11 mouse cellular contexts compared by ENCODE assay signal in the genomic region with DNA sequence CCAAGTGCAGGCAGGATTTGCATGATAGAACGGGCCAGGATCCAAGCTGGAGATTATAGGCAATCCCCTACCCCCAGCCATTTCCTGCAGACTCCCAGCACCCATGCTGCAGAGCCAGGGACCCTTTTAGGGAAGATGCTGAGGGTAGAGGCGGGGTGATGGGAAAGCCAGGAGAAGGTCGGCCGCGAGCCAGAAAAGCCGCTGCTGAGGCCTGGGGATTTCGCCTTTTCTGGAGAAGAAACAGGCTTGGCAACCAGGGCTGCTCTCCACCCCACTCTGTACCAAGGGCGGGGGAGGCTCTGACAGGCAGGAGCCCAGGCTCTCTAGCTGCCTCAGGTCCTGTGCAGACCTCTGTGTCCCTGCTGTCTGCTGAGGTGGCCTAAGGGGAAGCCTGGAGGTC. TPM values are rescaled to one million over a fixed set of nuclear protein-coding genes. Genes with fewer than 3 reads are reported as not detected.
A peak's percentile ranks its signal among the peaks of the same experiment; 100 is the strongest.
DNase-seq lines count a peak whose midpoint lies in the region; ATAC-seq and TF ChIP-seq lines count a peak whose summit lies in the region.
"Had no signal": no experiment of that assay in that cellular context is flagged by ENCODE, and none has a peak within 500 bp of the region (broad histone marks: within the 10 kb centered on the region; RNA-seq: fewer than 3 reads in every experiment).

No protein-coding gene starts in this region.

- H3K4me3 ChIP-seq in heart, embryonic 14.5 days (ENCODE audit: control insufficient read depth in 1 of 2, insufficient read depth in 1 of 2, low read depth in 1 of 2, low read length in 2 of 2), result no peak overlapping the region
- H3K4me3 ChIP-seq in lung, postnatal 0 days (ENCODE audit: low read depth, low read length), result no peak overlapping the region
- no peak overlapping the region for H3K4me3 ChIP-seq in lung, adult 2 months (replicated peaks; ENCODE audit: extremely low read depth, low read depth, low read length)
- no peak overlapping the region for H3K4me3 ChIP-seq in intestine, embryonic 14.5 days (ENCODE audit: low read depth, low read length)
- peak overlapping the region; percentile 12; the same call in 1 of the 2 replicates for H3K4me3 ChIP-seq in olfactory bulb, adult 2 months (ENCODE audit: insufficient read depth, low read depth, low read length)
- H3K4me3 ChIP-seq: hindbrain, embryonic 10.5 days; neural tube, embryonic 15.5 days had no signal

- H3K27ac ChIP-seq in heart, embryonic 14.5 days (replicated peaks in 1 of 2; ENCODE audit: control insufficient read depth in 1 of 2, insufficient read depth in 1 of 2, low read depth in 2 of 2, low read length in 2 of 2), result peak overlapping the region; percentile 39 to 94; a peak in 3 of 4 replicates
- peak overlapping the region; percentile 71 for H3K27ac ChIP-seq in lung, postnatal 0 days (ENCODE audit: low read length)
- H3K27ac ChIP-seq in intestine, embryonic 14.5 days (ENCODE audit: low read depth), result peak overlapping the region; percentile 91
- peak overlapping the region; percentile 100 for H3K27ac ChIP-seq in olfactory bulb, adult 2 months (ENCODE audit: insufficient read depth, low read depth, low read length)
- H3K27ac ChIP-seq: neural tube, embryonic 15.5 days had no signal

- no peak for TF ChIP-seq CTCF in lung, postnatal 0 days (IDR thresholded peaks at IDR 0.05)
- TF ChIP-seq CTCF in lung, adult 2 months (IDR thresholded peaks at IDR 0.05; ENCODE audit: insufficient read depth, low read length), result no peak
- TF ChIP-seq CTCF in olfactory bulb, adult 2 months (IDR thresholded peaks at IDR 0.05; ENCODE audit: insufficient read depth, low read depth, low read length), result no peak

- 80% methylated on average over 8 of the region's 8 CpGs for WGBS in heart, embryonic 14.5 days
- WGBS in lung, postnatal 0 days, result 78% methylated on average over 8 of the region's 8 CpGs
- WGBS in lung, adult 2 months, result 66% methylated on average over 8 of the region's 8 CpGs
- 43% methylated on average over 8 of the region's 8 CpGs for WGBS in intestine, embryonic 14.5 days
- WGBS in olfactory bulb, adult 2 months, result 29% methylated on average over 8 of the region's 8 CpGs

- no peaks in the 10 kb centered on the region for H3K27me3 ChIP-seq in heart, embryonic 14.5 days (ENCODE audit: control insufficient read depth, insufficient read depth, low read length)
- H3K27me3 ChIP-seq in lung, postnatal 0 days (replicated peaks; ENCODE audit: insufficient read depth, low read length), result no peaks in the 10 kb centered on the region
- no peaks in the 10 kb centered on the region for H3K27me3 ChIP-seq in intestine, embryonic 14.5 days (replicated peaks; ENCODE audit: control insufficient read depth, insufficient read depth, low read length)
- H3K27me3 ChIP-seq: neural tube, embryonic 15.5 days had no signal

- no peak for DNase-seq in heart, postnatal 25 days (ENCODE audit: low spot score)
- no peak for DNase-seq in lung, postnatal 0 days (ENCODE audit: low spot score)
- DNase-seq in lung, adult 2 months, result no peak
- no peak for DNase-seq in intestine, embryonic 14.5 days (ENCODE audit: low spot score)
- DNase-seq in urinary bladder, postnatal 10 days (ENCODE audit: low spot score), result no peak
- no peak for DNase-seq in urinary bladder, adult 18-20 months (ENCODE audit: low spot score in 2 of 2)
- DNase-seq: liver, postnatal 0 days had no signal

- no peak overlapping the region for H3K4me2 ChIP-seq in heart, embryonic 14.5 days (ENCODE audit: low read length)
- no peak overlapping the region for H3K4me2 ChIP-seq in lung, postnatal 0 days (replicated peaks; ENCODE audit: low read depth, low read length)
- H3K4me2 ChIP-seq in intestine, embryonic 14.5 days (ENCODE audit: low read length), result peak overlapping the region; percentile 15; the same call in 1 of the 2 replicates
- H3K4me2 ChIP-seq: neural tube, embryonic 15.5 days had no signal

- peaks cover 30 to 48% of the 10 kb centered on the region in 2 experiments for H3K4me1 ChIP-seq in heart, embryonic 14.5 days (ENCODE audit: control insufficient read depth in 2 of 2, insufficient read depth in 2 of 2, low read length in 2 of 2)
- peaks cover 14% of the 10 kb centered on the region for H3K4me1 ChIP-seq in lung, postnatal 0 days (ENCODE audit: insufficient read depth, low read depth, low read length)
- peaks cover 8% of the 10 kb centered on the region for H3K4me1 ChIP-seq in lung, adult 2 months (ENCODE audit: control insufficient read depth, insufficient read depth, low read length)
- peaks cover 33% of the 10 kb centered on the region for H3K4me1 ChIP-seq in intestine, embryonic 14.5 days (replicated peaks; ENCODE audit: control insufficient read depth, insufficient read depth, low read length)
- peaks cover 76% of the 10 kb centered on the region for H3K4me1 ChIP-seq in olfactory bulb, adult 2 months (ENCODE audit: control insufficient read depth, insufficient read depth, low read length)

- peak overlapping the region; percentile 64 for H3K9ac ChIP-seq in heart, embryonic 14.5 days (ENCODE audit: low read length)
- H3K9ac ChIP-seq in lung, postnatal 0 days (replicated peaks; ENCODE audit: low read depth), result no peak overlapping the region
- no peak overlapping the region for H3K9ac ChIP-seq in intestine, embryonic 14.5 days (ENCODE audit: low read length)
- H3K9ac ChIP-seq: liver, postnatal 0 days; neural tube, embryonic 15.5 days had no signal

- intact Hi-C loops in heart, postnatal 25 days (cut with DNase I), result no loop called here

- no peak for TF ChIP-seq POLR2A in lung, adult 2 months (IDR thresholded peaks at IDR 0.05; ENCODE audit: borderline replicate concordance, extremely low read depth, low read depth, low read length)
- TF ChIP-seq POLR2A in olfactory bulb, adult 2 months (IDR thresholded peaks at IDR 0.05; ENCODE audit: insufficient read depth, low read depth, low read length), result no peak

- H3K36me3 ChIP-seq in heart, embryonic 14.5 days (ENCODE audit: control insufficient read depth, insufficient read depth, low read length), result peaks cover 17% of the 10 kb centered on the region
- no peaks in the 10 kb centered on the region for H3K36me3 ChIP-seq in lung, postnatal 0 days (ENCODE audit: insufficient read depth, low read length)
- peaks cover 18% of the 10 kb centered on the region; the same call in 1 of the 2 replicates for H3K36me3 ChIP-seq in intestine, embryonic 14.5 days (ENCODE audit: control insufficient read depth, insufficient read depth, low read length)

- H3K9me3 ChIP-seq in heart, embryonic 14.5 days (ENCODE audit: control insufficient read depth, low read length), result no peaks in the 10 kb centered on the region
- H3K9me3 ChIP-seq in lung, postnatal 0 days (ENCODE audit: low read length), result no peaks in the 10 kb centered on the region
- H3K9me3 ChIP-seq in intestine, embryonic 14.5 days (ENCODE audit: control insufficient read depth, low read length), result no peaks in the 10 kb centered on the region
- H3K9me3 ChIP-seq: hindbrain, embryonic 10.5 days; neural tube, embryonic 15.5 days had no signal

- TF ChIP-seq EP300 in lung, postnatal 0 days (IDR thresholded peaks at IDR 0.05), result no peak

- ATAC-seq in heart, embryonic 14.5 days (ENCODE audit: insufficient number of reproducible peaks, insufficient read depth, low FRiP score, low read depth), result no peak
- ATAC-seq in lung, postnatal 0 days, result no peak
- no peak for ATAC-seq in intestine, embryonic 14.5 days (replicated peaks; ENCODE audit: low FRiP score, low TSS enrichment, low read depth)
- ATAC-seq: liver, postnatal 0 days had no signal

RNA-seq across cellular contexts. Expression of a gene that starts 3.4 kb away (rescaled TPM):
- 3.1 and 5.5 TPM in 2 replicates for polyA plus RNA-seq in heart, embryonic 14.5 days (2014; fragmentation: Nextera tagmentation; extraction: Ambion mirVana)
- total RNA-seq in heart, postnatal 25 days (2021), result 1 to 10 TPM; 4.4 to 5.7 TPM
- 4.3 and 4.5 TPM in 2 replicates for polyA plus RNA-seq in lung, postnatal 0 days (2015; fragmentation: Nextera tagmentation; extraction: Ambion mirVana)
- 21.6 and 24.3 TPM in 2 replicates for polyA plus RNA-seq in lung, adult 2 months (2012; rRNA removed)
- polyA plus RNA-seq in intestine, embryonic 14.5 days (2014; fragmentation: Nextera tagmentation; extraction: Ambion mirVana), result 9.9 and 13.1 TPM in 2 replicates
- polyA plus RNA-seq in olfactory bulb, adult 2 months (2012; ENCODE audit: insufficient read depth, insufficient read length, low replicate concordance, missing spikeins), result not detected in 2 replicates

RNA-seq across cellular contexts. Expression of a gene that starts 9.2 kb away (rescaled TPM):
- 262 and 266 TPM in 2 replicates for polyA plus RNA-seq in heart, embryonic 14.5 days (2014; fragmentation: Nextera tagmentation; extraction: Ambion mirVana)
- total RNA-seq in heart, postnatal 25 days (2021), result 10 to 100 TPM; 91.2 to 98.8 TPM
- polyA plus RNA-seq in lung, postnatal 0 days (2015; fragmentation: Nextera tagmentation; extraction: Ambion mirVana), result 153 TPM in 2 replicates
- polyA plus RNA-seq in lung, adult 2 months (2012; rRNA removed), result 261 and 274 TPM in 2 replicates
- polyA plus RNA-seq in intestine, embryonic 14.5 days (2014; fragmentation: Nextera tagmentation; extraction: Ambion mirVana), result 787 and 806 TPM in 2 replicates
- polyA plus RNA-seq in olfactory bulb, adult 2 months (2012; ENCODE audit: insufficient read depth, insufficient read length, low replicate concordance, missing spikeins), result 210 and 316 TPM in 2 replicates

RNA-seq across cellular contexts. Expression of a gene that starts 31.8 kb away (rescaled TPM):
- polyA plus RNA-seq in heart, embryonic 14.5 days (2014; fragmentation: Nextera tagmentation; extraction: Ambion mirVana), result 42.1 and 42.6 TPM in 2 replicates
- total RNA-seq in heart, postnatal 25 days (2021), result 10 to 100 TPM; 19.4 to 21.2 TPM
- 48.9 and 52.5 TPM in 2 replicates for polyA plus RNA-seq in lung, postnatal 0 days (2015; fragmentation: Nextera tagmentation; extraction: Ambion mirVana)
- polyA plus RNA-seq in lung, adult 2 months (2012; rRNA removed), result 21.4 and 21.9 TPM in 2 replicates
- polyA plus RNA-seq in intestine, embryonic 14.5 days (2014; fragmentation: Nextera tagmentation; extraction: Ambion mirVana), result 52.4 and 54.6 TPM in 2 replicates
- polyA plus RNA-seq in olfactory bulb, adult 2 months (2012; ENCODE audit: insufficient read depth, insufficient read length, low replicate concordance, missing spikeins), result not detected in 2 replicates

RNA-seq across cellular contexts. Expression of a gene that starts 31.8 kb away (rescaled TPM):
- 49.7 and 51.0 TPM in 2 replicates for polyA plus RNA-seq in heart, embryonic 14.5 days (2014; fragmentation: Nextera tagmentation; extraction: Ambion mirVana)
- total RNA-seq in heart, postnatal 25 days (2021), result 10 to 100 TPM; 32.1 to 36.4 TPM
- 42.3 and 43.1 TPM in 2 replicates for polyA plus RNA-seq in lung, postnatal 0 days (2015; fragmentation: Nextera tagmentation; extraction: Ambion mirVana)
- polyA plus RNA-seq in lung, adult 2 months (2012; rRNA removed), result 22.5 and 30.9 TPM in 2 replicates
- 57.1 and 58.2 TPM in 2 replicates for polyA plus RNA-seq in intestine, embryonic 14.5 days (2014; fragmentation: Nextera tagmentation; extraction: Ambion mirVana)
- polyA plus RNA-seq in olfactory bulb, adult 2 months (2012; ENCODE audit: insufficient read depth, insufficient read length, low replicate concordance, missing spikeins), result not detected in 2 replicates
